In the genomic region with DNA sequence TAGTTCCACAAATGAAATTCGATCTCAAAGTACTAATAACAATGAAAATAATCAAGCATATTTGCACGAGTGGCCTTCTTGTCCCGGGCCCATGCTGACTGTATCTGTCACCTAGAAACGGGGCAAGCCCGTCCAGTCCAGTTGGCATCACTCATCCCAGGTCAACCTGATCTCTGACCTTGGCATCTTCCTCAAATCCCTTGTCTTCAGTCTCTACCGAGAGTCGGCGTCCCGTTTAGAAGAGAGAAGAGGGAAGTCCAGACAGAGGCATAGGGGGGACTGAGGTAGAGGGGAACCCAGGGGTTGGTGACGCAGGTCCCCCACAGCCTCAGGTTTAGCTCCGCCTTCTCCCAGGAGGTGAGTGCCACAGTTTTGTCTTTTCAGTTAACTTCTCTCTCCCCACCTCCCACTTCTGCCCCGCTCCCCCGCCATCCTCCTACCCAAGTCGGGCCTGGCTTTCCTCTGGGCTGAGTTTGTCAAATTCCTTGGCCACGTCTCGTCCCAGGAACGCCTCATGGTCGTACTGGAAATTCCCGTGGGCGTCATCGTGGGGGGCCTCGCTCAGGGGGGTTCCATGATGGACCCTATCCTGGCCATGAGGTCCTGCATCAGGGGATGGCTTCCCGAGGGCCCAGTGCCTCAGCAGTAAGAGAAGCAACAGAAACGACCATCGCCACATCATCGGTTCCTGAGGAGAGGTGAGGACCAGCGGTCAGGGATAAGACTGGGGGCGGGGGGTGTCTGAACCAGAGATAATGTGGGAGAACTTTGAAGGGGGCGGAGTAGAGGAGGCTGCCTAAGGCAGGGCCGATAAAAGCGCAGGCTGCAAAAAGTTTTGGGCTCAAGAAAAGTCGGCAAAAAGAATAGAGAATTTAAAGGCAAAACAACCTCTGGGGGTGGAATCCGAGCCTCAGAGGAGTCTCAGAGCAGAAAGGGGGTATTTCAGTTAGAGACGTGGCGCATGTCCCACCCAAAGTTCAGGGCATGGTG, we compare ENCODE assay signal across 8 mouse cellular contexts. TPM values are rescaled to one million over a fixed set of nuclear protein-coding genes. Genes with fewer than 3 reads are reported as not detected.
DNase-seq lines count a peak whose midpoint lies in the region; ATAC-seq and TF ChIP-seq lines count a peak whose summit lies in the region.

No protein-coding gene starts in this region.

- peak overlapping the region; percentile 60 for H3K4me3 ChIP-seq in embryonic fibroblast, embryonic 13.5 days (ENCODE audit: insufficient read depth, low read length)
- H3K4me3 ChIP-seq in hindbrain, embryonic 15.5 days = peak overlapping the region; percentile 40

- H3K4me1 ChIP-seq in embryonic fibroblast, embryonic 13.5 days (ENCODE audit: control insufficient read depth, insufficient read depth, low read length) = peaks cover 5% of the 10 kb centered on the region; the same call in 1 of the 2 replicates
- peaks cover 5% of the 10 kb centered on the region; the same call in 1 of the 2 replicates for H3K4me1 ChIP-seq in hindbrain, embryonic 15.5 days (replicated peaks)

- no peaks in the 10 kb centered on the region for H3K27me3 ChIP-seq in hindbrain, embryonic 15.5 days

- peak; percentile 36 for TF ChIP-seq POLR2A in embryonic fibroblast, embryonic 13.5 days (IDR thresholded peaks at IDR 0.05; ENCODE audit: low read depth, low read length)

- TF ChIP-seq CTCF in embryonic fibroblast, embryonic 13.5 days (IDR thresholded peaks at IDR 0.05; ENCODE audit: borderline replicate concordance, insufficient read depth, low read length) = no peak

- peak overlapping the region; percentile 64 for H3K4me2 ChIP-seq in hindbrain, embryonic 15.5 days

- intact Hi-C loops in left cerebral cortex, postnatal 14 days (cut with DNase I) = no loop called here

- ATAC-seq in hindbrain, embryonic 15.5 days (ENCODE audit: low FRiP score, low read depth) = peak; percentile 38; the same call in 1 of the 2 replicates
- no peak for ATAC-seq in frontal cortex, adult (ENCODE audit: low TSS enrichment)

- peak; percentile 32 for DNase-seq in ovary, postnatal 14 days (ENCODE audit: low spot score)
- no peak for DNase-seq in ovary, postnatal 10 days (ENCODE audit: low spot score)
- peak; percentile 51 for DNase-seq in mesoderm, embryonic 11.5 days (ENCODE audit: low read depth, low spot score)
- DNase-seq in thymus, postnatal 4 days = no peak
- no peak for DNase-seq in left cerebral cortex, postnatal 14 days (ENCODE audit: low spot score in 2 of 2)

- 18% methylated on average over 35 of the region's 35 CpGs for WGBS in hindbrain, embryonic 15.5 days

- peak overlapping the region; percentile 85 for H3K27ac ChIP-seq in embryonic fibroblast, embryonic 13.5 days (ENCODE audit: insufficient read depth, low read length)
- 0 out of 2 replicates have a peak overlapping the region, but pooled peaks have one; percentile 24 for H3K27ac ChIP-seq in hindbrain, embryonic 15.5 days (replicated peaks)

- H3K36me3 ChIP-seq in hindbrain, embryonic 15.5 days = 0 out of 2 replicates have a peak, but pooled peaks cover 3% of the 10 kb centered on the region

- H3K9ac ChIP-seq in hindbrain, embryonic 15.5 days = 0 out of 2 replicates have a peak overlapping the region, but pooled peaks have one; percentile 35

- no peaks in the 10 kb centered on the region for H3K9me3 ChIP-seq in hindbrain, embryonic 15.5 days

RNA-seq across cellular contexts. Expression of a gene that starts 0.7 kb away (rescaled TPM):
- 439 and 601 TPM in 2 replicates for polyA plus RNA-seq in embryonic fibroblast, embryonic 13.5 days (2011; ENCODE audit: insufficient read length, low read depth, missing spikeins)
- 71.7 and 88.1 TPM in 2 replicates for polyA plus RNA-seq in hindbrain, embryonic 15.5 days (2015; fragmentation: Nextera tagmentation; extraction: Ambion mirVana)
- 1 to 10 TPM; 7.5 to 7.8 TPM for total RNA-seq in left cerebral cortex, postnatal 14 days (2021)

RNA-seq across cellular contexts. Expression of a gene that starts 12.4 kb away (rescaled TPM):
- 41.5 and 64.3 TPM in 2 replicates for polyA plus RNA-seq in embryonic fibroblast, embryonic 13.5 days (2011; ENCODE audit: insufficient read length, low read depth, missing spikeins)
- polyA plus RNA-seq in hindbrain, embryonic 15.5 days (2015; fragmentation: Nextera tagmentation; extraction: Ambion mirVana) = 33.9 and 36.9 TPM in 2 replicates
- 10 to 100 TPM; 21.0 to 22.8 TPM for total RNA-seq in left cerebral cortex, postnatal 14 days (2021)

RNA-seq across cellular contexts. Expression of a gene that starts 28.8 kb away (rescaled TPM):
- 15.1 and 17.5 TPM in 2 replicates for polyA plus RNA-seq in embryonic fibroblast, embryonic 13.5 days (2011; ENCODE audit: insufficient read length, low read depth, missing spikeins)
- polyA plus RNA-seq in hindbrain, embryonic 15.5 days (2015; fragmentation: Nextera tagmentation; extraction: Ambion mirVana) = 13.6 and 16.3 TPM in 2 replicates
- 1 to 10 TPM; 6.6 to 7.1 TPM for total RNA-seq in left cerebral cortex, postnatal 14 days (2021)

RNA-seq across cellular contexts. Expression of a gene that starts 29.1 kb away (rescaled TPM):
- 33.0 and 38.0 TPM in 2 replicates for polyA plus RNA-seq in embryonic fibroblast, embryonic 13.5 days (2011; ENCODE audit: insufficient read length, low read depth, missing spikeins)
- 63.9 and 69.8 TPM in 2 replicates for polyA plus RNA-seq in hindbrain, embryonic 15.5 days (2015; fragmentation: Nextera tagmentation; extraction: Ambion mirVana)
- 10 to 100 TPM; 52.4 to 54.1 TPM for total RNA-seq in left cerebral cortex, postnatal 14 days (2021)

RNA-seq across cellular contexts. Expression of a gene that starts 32.9 kb away (rescaled TPM):
- polyA plus RNA-seq in embryonic fibroblast, embryonic 13.5 days (2011; ENCODE audit: insufficient read length, low read depth, missing spikeins) = 1,929 and 1,977 TPM in 2 replicates
- polyA plus RNA-seq in hindbrain, embryonic 15.5 days (2015; fragmentation: Nextera tagmentation; extraction: Ambion mirVana) = 762 and 841 TPM in 2 replicates
- 100 to 1,000 TPM; 402 to 406 TPM for total RNA-seq in left cerebral cortex, postnatal 14 days (2021)

Comparison
In these comparisons a context has a peak if more than half of its experiments do, and no peak if none do; other contexts are left out.
1. DNase-seq: peak in ovary, postnatal 14 days (single experiment) and mesoderm, embryonic 11.5 days (single experiment); none in ovary, postnatal 10 days (single experiment), thymus, postnatal 4 days (single experiment) and left cerebral cortex, postnatal 14 days (0 of 2).